Mouse (Mus musculus) embryonic facial prominence, embryonic 14.5 days (tissue): ENCODE measurements at regions not wholly inside any gene's neighbourhood (a gene's known extent, or its start where the extent isn't known, plus 50 kb on each side); places are given as distances from the start of the nearest gene placed in this dataset.
A peak's percentile ranks its signal among the peaks of the same experiment; 100 is the strongest.

Source experiments
- ATAC-seq: fragments of 200-750 bp; cut with Nextera tagmentation; 2 replicates; pipeline ENCODE4 v1.8.0; 2017; ENCODE audit warnings: low read depth, moderate number of reproducible peaks, moderate TSS enrichment
- DNase-seq: peaks from one replicate; pipeline ENCODE4 v3.0.0-alpha.2; 2015; ENCODE audit warnings: low spot score
- H3K27ac ChIP-seq: fragments of 300-500 bp; sonication (generic); replicated peaks from 2 replicates; pipeline ENCODE4 v1.5.1; 2014; ENCODE audit warnings: low read depth, mild to moderate bottlenecking, low read length, moderate library complexity
- H3K27me3 ChIP-seq: fragments of 300-500 bp; sonication (generic); replicated peaks from 2 replicates; pipeline ENCODE4 v1.6.1; 2014; ENCODE audit warnings: low read length; ENCODE audit not compliant: control insufficient read depth, insufficient read depth
- H3K36me3 ChIP-seq: fragments of 300-500 bp; sonication (generic); 2 replicates; pipeline ENCODE4 v1.6.1; 2014; ENCODE audit warnings: low read length, mixed read lengths; ENCODE audit not compliant: control insufficient read depth, insufficient read depth
- H3K4me1 ChIP-seq: fragments of 300-500 bp; sonication (generic); 2 replicates; pipeline ENCODE4 v1.6.1; 2014; ENCODE audit warnings: antibody characterized with exemption, low read length; ENCODE audit not compliant: control insufficient read depth, insufficient read depth
- H3K4me2 ChIP-seq: fragments of 300-500 bp; sonication (generic); 2 replicates; pipeline ENCODE4 v1.6.1; 2014; ENCODE audit warnings: low read depth, mild to moderate bottlenecking, low read length, moderate library complexity, mixed read lengths
- H3K4me3 ChIP-seq: fragments of 300-500 bp; sonication (generic); 2 replicates; pipeline ENCODE4 v1.5.1; 2014; ENCODE audit warnings: low read depth, mild to moderate bottlenecking, low read length
- H3K9ac ChIP-seq: fragments of 300-500 bp; sonication (generic); 2 replicates; pipeline ENCODE4 v1.6.1; 2014; ENCODE audit warnings: low read depth, mild to moderate bottlenecking, low read length, moderate library complexity, mixed read lengths
- H3K9me3 ChIP-seq: fragments of 300-500 bp; sonication (generic); 2 replicates; pipeline ENCODE4 v1.6.1; 2016; ENCODE audit warnings: low read length; ENCODE audit not compliant: control insufficient read depth
- WGBS: fragments of 180-500 bp; shearing (Covaris S2); extraction: QIAGEN DNeasy Blood & Tissue Kit; methylation state at CpG from one replicate; pipeline ENCODE4 v1.1.7; 2014; 5-methylcytosine and 5-hydroxymethylcytosine counted together

- DNase-seq (no peak), ATAC-seq (no peak)
- no peak overlapping the region for H3K9ac ChIP-seq
- H3K27me3 ChIP-seq: no peaks in the 10 kb centered on the region
- no peaks in the 10 kb centered on the region for H3K9me3 ChIP-seq
- peaks cover 8% of the 10 kb centered on the region; the same call in 1 of the 2 replicates for H3K4me1 ChIP-seq
- no peak overlapping the region for H3K27ac ChIP-seq
- H3K4me3 ChIP-seq: no peak overlapping the region
- 81% methylated on average over 8 of the region's 8 CpGs for WGBS
- no peak overlapping the region for H3K4me2 ChIP-seq
- H3K36me3 ChIP-seq: no peaks in the 10 kb centered on the region
Observed at GRCm38 (mm10) chr3:52444420-52445119, 176.4 kb downstream of the Foxo1 start.

GRCm38 (mm10) chr3:52443856-52444255 lies 175.7 kb downstream of the Foxo1 start:
- peak; percentile 70 for ATAC-seq
- no peak overlapping the region for H3K27ac ChIP-seq
- H3K4me2 ChIP-seq: no peak overlapping the region

GRCm38 (mm10) chr3:52429014-52429589 lies 161.0 kb downstream of the Foxo1 start:
- Histone ChIP-seq H3K4me2 (no peak overlapping the region), H3K36me3 (no peaks in the 10 kb centered on the region), H3K4me3 (no peak overlapping the region), H3K27ac (no peak overlapping the region), H3K9ac (no peak overlapping the region), H3K27me3 (no peaks in the 10 kb centered on the region), H3K4me1 (no peaks in the 10 kb centered on the region), H3K9me3 (no peaks in the 10 kb centered on the region)
- ATAC-seq (no peak), DNase-seq (no peak)
- WGBS: 56% methylated on average over 8 of the region's 8 CpGs

More at GRCm38 (mm10) chr3:52443856-52444255, 175.7 kb downstream of the Foxo1 start:
- no peaks in the 10 kb centered on the region for H3K9me3 ChIP-seq
- no peaks in the 10 kb centered on the region for H3K27me3 ChIP-seq
- no peak overlapping the region for H3K9ac ChIP-seq
- 47% methylated on average over 3 of the region's 3 CpGs for WGBS
- H3K4me3 ChIP-seq: no peak overlapping the region
- H3K4me1 ChIP-seq: peaks cover 8% of the 10 kb centered on the region; the same call in 1 of the 2 replicates
- H3K36me3 ChIP-seq: no peaks in the 10 kb centered on the region
- DNase-seq: peak; percentile 76

GRCm38 (mm10) chr3:52422826-52423225 lies 154.7 kb downstream of the Foxo1 start:
- Histone ChIP-seq H3K4me3 (no peak overlapping the region), H3K9me3 (peaks cover 8% of the 10 kb centered on the region; the same call in 1 of the 2 replicates), H3K4me2 (no peak overlapping the region), H3K36me3 (no peaks in the 10 kb centered on the region), H3K27ac (no peak overlapping the region), H3K9ac (no peak overlapping the region), H3K27me3 (no peaks in the 10 kb centered on the region), H3K4me1 (no peaks in the 10 kb centered on the region)
- WGBS: 85% methylated on average over 1 of the region's 1 CpGs
- no peak for DNase-seq
- ATAC-seq: no peak

- DNase-seq (no peak), ATAC-seq (no peak)
- no peak overlapping the region for H3K27ac ChIP-seq
- H3K4me1 ChIP-seq: peaks cover 20% of the 10 kb centered on the region
- no peak overlapping the region for H3K4me2 ChIP-seq
- no peaks in the 10 kb centered on the region for H3K36me3 ChIP-seq
- no peaks in the 10 kb centered on the region for H3K9me3 ChIP-seq
- H3K9ac ChIP-seq: no peak overlapping the region
- no peaks in the 10 kb centered on the region for H3K27me3 ChIP-seq
- H3K4me3 ChIP-seq: no peak overlapping the region
- 60% methylated on average over 6 of the region's 6 CpGs for WGBS
Observed at GRCm38 (mm10) chr3:52416261-52416660, 148.1 kb downstream of the Foxo1 start.

GRCm38 (mm10) chr3:52415361-52415760 lies 147.2 kb downstream of the Foxo1 start:
- H3K4me1 ChIP-seq: peaks cover 20% of the 10 kb centered on the region
- H3K9me3 ChIP-seq: no peaks in the 10 kb centered on the region
- WGBS: 18% methylated on average over 6 of the region's 6 CpGs
- no peaks in the 10 kb centered on the region for H3K27me3 ChIP-seq
- H3K4me3 ChIP-seq: no peak overlapping the region
- no peak for ATAC-seq
- H3K36me3 ChIP-seq: no peaks in the 10 kb centered on the region
- H3K27ac ChIP-seq: no peak overlapping the region
- no peak overlapping the region for H3K4me2 ChIP-seq
- no peak overlapping the region for H3K9ac ChIP-seq
- DNase-seq: no peak

GRCm38 (mm10) chr3:52414017-52414416 lies 145.9 kb downstream of the Foxo1 start:
- H3K27ac ChIP-seq: no peak overlapping the region
- ATAC-seq: no peak
- no peaks in the 10 kb centered on the region for H3K36me3 ChIP-seq

GRCm38 (mm10) chr3:52413187-52413746 lies 145.1 kb downstream of the Foxo1 start:
- Histone ChIP-seq H3K36me3 (no peaks in the 10 kb centered on the region), H3K27me3 (no peaks in the 10 kb centered on the region), H3K4me2 (peak overlapping the region; percentile 1; the same call in 1 of the 2 replicates), H3K27ac (no peak overlapping the region), H3K4me3 (no peak overlapping the region), H3K4me1 (peaks cover 20% of the 10 kb centered on the region), H3K9me3 (no peaks in the 10 kb centered on the region), H3K9ac (no peak overlapping the region)
- no peak for ATAC-seq
- DNase-seq: peak; percentile 72
- WGBS: 16% methylated on average over 10 of the region's 10 CpGs

More at GRCm38 (mm10) chr3:52414017-52414416, 145.9 kb downstream of the Foxo1 start:
- H3K4me1 ChIP-seq: peaks cover 20% of the 10 kb centered on the region
- no peak for DNase-seq
- 19% methylated on average over 6 of the region's 6 CpGs for WGBS
- no peak overlapping the region for H3K9ac ChIP-seq
- H3K4me3 ChIP-seq: no peak overlapping the region
- no peaks in the 10 kb centered on the region for H3K9me3 ChIP-seq
- no peaks in the 10 kb centered on the region for H3K27me3 ChIP-seq
- H3K4me2 ChIP-seq: no peak overlapping the region
